Mouse (Mus musculus): ENCODE data around the gene Ppp1r14a. TPM values are rescaled to one million over a fixed set of nuclear protein-coding genes. Genes with fewer than 3 reads are reported as not detected.
A peak's percentile ranks its signal among the peaks of the same experiment; 100 is the strongest.

Gene Ppp1r14a
- polyA plus RNA-seq, 1 experiment from 2014 or later: 18.0 TPM

DNA sequence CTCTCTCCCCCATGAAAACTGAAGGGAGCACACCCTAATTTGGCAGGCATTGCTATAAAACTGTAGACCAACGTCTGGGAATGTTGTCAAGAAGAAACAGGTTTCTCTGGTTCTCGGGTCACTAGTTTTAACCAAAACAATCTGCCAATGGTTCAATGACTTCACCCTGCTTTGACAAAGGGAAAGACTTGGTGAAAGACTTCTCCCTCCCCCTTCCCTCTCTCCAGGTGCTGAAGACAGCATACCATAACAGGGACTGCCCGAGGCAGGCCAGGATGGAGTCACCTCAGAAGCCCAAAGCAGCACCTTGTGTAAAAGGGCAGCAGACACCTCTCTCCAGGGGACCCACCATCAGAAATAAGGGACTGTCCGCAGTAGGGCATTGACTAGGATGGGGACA lies 22.2 kb upstream of the Ppp1r14a start:
- 53% methylated on average over 4 of the region's 4 CpGs for WGBS
- Histone ChIP-seq H3K4me2 (ENCODE audit: low read depth, low read length) (no peak overlapping the region), H3K9ac (replicated peaks; ENCODE audit: low read length) (no peak overlapping the region), H3K27me3 (ENCODE audit: control insufficient read depth, insufficient read depth, low read length) (no peaks in the 10 kb centered on the region), H3K9me3 (replicated peaks; ENCODE audit: control insufficient read depth, low read length) (no peaks in the 10 kb centered on the region), H3K4me3 (ENCODE audit: low read depth, low read length) (no peak overlapping the region), H3K27ac (replicated peaks; ENCODE audit: low read depth, low read length) (no peak overlapping the region), H3K4me1 (ENCODE audit: control insufficient read depth, insufficient read depth, low read length) (no peaks in the 10 kb centered on the region; the same call in 1 of the 2 replicates), H3K36me3 (replicated peaks; ENCODE audit: control insufficient read depth, insufficient read depth, low read depth, low read length) (no peaks in the 10 kb centered on the region)
- DNase-seq (ENCODE audit: low spot score) (peak; percentile 53), ATAC-seq (replicated peaks; ENCODE audit: insufficient number of reproducible peaks, low FRiP score, low TSS enrichment, low read depth) (no peak)

DNA sequence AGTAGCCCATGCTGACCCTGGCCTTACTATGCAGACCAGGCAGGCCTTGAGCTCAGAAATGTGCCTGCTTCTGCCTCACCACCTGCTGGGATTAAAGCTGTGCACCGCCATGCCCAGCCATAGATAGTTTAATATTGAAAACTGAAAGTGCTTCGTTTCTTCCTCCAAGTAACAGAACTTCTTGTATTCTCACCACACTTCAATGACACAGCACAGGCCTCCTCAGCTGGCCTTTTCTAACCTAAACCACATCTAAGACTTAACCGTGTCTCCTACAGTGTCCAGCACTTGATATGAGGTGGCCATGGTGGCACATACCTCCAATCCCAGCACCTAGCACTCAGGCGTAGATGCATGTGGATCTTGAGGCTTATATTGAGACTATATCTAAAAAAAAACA lies 18.7 kb upstream of the Ppp1r14a start:
- Histone ChIP-seq H3K9ac (replicated peaks; ENCODE audit: low read length) (no peak overlapping the region), H3K4me3 (ENCODE audit: low read depth, low read length) (no peak overlapping the region), H3K4me2 (ENCODE audit: low read depth, low read length) (no peak overlapping the region), H3K9me3 (replicated peaks; ENCODE audit: control insufficient read depth, low read length) (no peaks in the 10 kb centered on the region), H3K27me3 (ENCODE audit: control insufficient read depth, insufficient read depth, low read length) (no peaks in the 10 kb centered on the region), H3K4me1 (ENCODE audit: control insufficient read depth, insufficient read depth, low read length) (no peaks in the 10 kb centered on the region; the same call in 1 of the 2 replicates), H3K36me3 (replicated peaks; ENCODE audit: control insufficient read depth, insufficient read depth, low read depth, low read length) (no peaks in the 10 kb centered on the region), H3K27ac (replicated peaks; ENCODE audit: low read depth, low read length) (no peak overlapping the region)
- ATAC-seq (replicated peaks; ENCODE audit: insufficient number of reproducible peaks, low FRiP score, low TSS enrichment, low read depth) (no peak), DNase-seq (ENCODE audit: low spot score) (no peak)
- 85% methylated on average over 4 of the region's 4 CpGs for WGBS

DNA sequence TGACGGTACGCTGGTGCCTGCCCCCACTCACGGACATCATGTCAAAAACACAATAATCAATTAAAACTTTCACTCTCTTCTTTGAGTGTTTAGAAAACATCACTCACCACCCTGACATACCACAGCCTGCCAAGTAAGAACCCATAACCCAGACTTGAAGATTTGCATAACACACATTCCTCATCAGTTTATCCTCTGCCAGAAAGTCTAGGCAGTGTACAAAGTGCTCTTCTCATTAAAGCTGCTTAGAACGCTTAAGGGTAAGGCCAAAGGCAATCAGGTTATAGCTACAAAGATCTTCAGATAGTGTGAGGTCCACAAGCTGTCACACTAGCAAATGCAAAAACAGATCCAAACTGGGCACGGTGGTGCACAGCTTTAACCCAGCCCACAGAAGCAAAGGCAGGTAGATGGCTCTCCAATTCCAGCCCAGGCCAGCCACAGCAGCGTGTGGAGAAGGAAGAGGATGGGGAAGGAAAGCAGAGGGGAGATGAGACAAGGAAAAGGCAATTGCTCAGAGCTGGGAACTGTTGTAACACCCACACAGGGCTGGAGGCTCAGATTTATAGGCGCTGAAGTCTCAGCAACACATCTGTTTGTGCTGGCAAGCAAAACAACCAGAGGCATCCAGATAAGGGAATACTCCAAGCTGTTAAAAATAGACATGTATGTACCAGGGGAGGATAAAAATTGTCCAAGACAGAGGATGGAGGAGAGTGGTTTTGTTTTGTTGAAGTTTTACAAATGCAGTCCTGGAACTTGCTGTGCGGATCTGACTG lies 17.2 kb upstream of the Ppp1r14a start:
- Histone ChIP-seq H3K9ac (replicated peaks; ENCODE audit: low read length) (no peak overlapping the region), H3K9me3 (replicated peaks; ENCODE audit: control insufficient read depth, low read length) (no peaks in the 10 kb centered on the region), H3K4me3 (ENCODE audit: low read depth, low read length) (no peak overlapping the region), H3K4me1 (ENCODE audit: control insufficient read depth, insufficient read depth, low read length) (no peaks in the 10 kb centered on the region), H3K4me2 (ENCODE audit: low read depth, low read length) (no peak overlapping the region), H3K27ac (replicated peaks; ENCODE audit: low read depth, low read length) (no peak overlapping the region), H3K27me3 (ENCODE audit: control insufficient read depth, insufficient read depth, low read length) (no peaks in the 10 kb centered on the region), H3K36me3 (replicated peaks; ENCODE audit: control insufficient read depth, insufficient read depth, low read depth, low read length) (no peaks in the 10 kb centered on the region)
- WGBS: 75% methylated on average over 8 of the region's 8 CpGs
- ATAC-seq (replicated peaks; ENCODE audit: insufficient number of reproducible peaks, low FRiP score, low TSS enrichment, low read depth) (no peak), DNase-seq (ENCODE audit: low spot score) (no peak)

DNA sequence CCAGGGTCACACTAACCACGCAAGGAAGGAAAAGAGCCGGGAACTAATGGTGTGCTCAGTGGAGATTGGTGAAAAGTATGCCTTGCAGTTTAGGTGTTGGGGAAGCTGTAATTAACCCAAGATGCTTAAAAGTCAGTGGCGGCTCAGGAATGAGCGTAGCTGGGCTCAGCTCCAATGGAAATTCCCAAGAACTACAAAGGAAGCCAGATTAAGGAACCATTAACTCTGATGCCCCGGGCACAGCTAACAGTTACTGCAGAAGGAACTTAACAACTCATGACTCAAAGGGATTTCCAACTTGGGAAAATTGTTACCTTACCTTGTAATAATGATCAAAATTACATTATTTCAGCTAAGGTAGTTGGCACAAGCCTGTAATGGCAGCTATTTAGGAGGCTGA lies 12.4 kb upstream of the Ppp1r14a start:
- Histone ChIP-seq H3K9me3 (replicated peaks; ENCODE audit: control insufficient read depth, low read length) (no peaks in the 10 kb centered on the region), H3K9ac (replicated peaks; ENCODE audit: low read length) (no peak overlapping the region), H3K4me1 (ENCODE audit: control insufficient read depth, insufficient read depth, low read length) (no peaks in the 10 kb centered on the region; the same call in 1 of the 2 replicates), H3K4me2 (ENCODE audit: low read depth, low read length) (no peak overlapping the region), H3K27me3 (ENCODE audit: control insufficient read depth, insufficient read depth, low read length) (peaks cover 11% of the 10 kb centered on the region), H3K4me3 (ENCODE audit: low read depth, low read length) (no peak overlapping the region), H3K27ac (replicated peaks; ENCODE audit: low read depth, low read length) (no peak overlapping the region), H3K36me3 (replicated peaks; ENCODE audit: control insufficient read depth, insufficient read depth, low read depth, low read length) (no peaks in the 10 kb centered on the region)
- DNase-seq (ENCODE audit: low spot score) (no peak), ATAC-seq (replicated peaks; ENCODE audit: insufficient number of reproducible peaks, low FRiP score, low TSS enrichment, low read depth) (no peak)
- 67% methylated on average over 5 of the region's 5 CpGs for WGBS

DNA sequence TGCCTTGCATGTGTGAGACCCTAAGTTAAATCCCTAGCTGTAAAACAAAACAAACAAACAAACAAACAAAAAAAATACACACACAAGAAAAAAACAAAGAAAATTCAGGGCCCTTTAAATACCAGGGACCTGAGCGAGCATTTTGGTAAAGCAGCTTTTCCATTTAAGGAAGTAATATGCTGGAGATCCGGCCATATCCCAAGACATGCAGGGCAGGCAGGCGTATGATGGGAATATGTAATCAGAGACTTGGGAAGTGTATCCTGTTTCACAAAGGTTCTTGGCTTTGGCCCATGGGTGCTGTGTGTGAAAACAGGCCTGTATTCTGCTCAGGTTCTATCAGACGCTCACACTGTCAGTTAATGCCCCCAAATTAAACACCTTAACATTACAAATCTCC lies 11.6 kb upstream of the Ppp1r14a start:
- Histone ChIP-seq H3K9me3 (replicated peaks; ENCODE audit: control insufficient read depth, low read length) (no peaks in the 10 kb centered on the region), H3K27ac (replicated peaks; ENCODE audit: low read depth, low read length) (no peak overlapping the region), H3K4me1 (ENCODE audit: control insufficient read depth, insufficient read depth, low read length) (no peaks in the 10 kb centered on the region; the same call in 1 of the 2 replicates), H3K4me2 (ENCODE audit: low read depth, low read length) (no peak overlapping the region), H3K9ac (replicated peaks; ENCODE audit: low read length) (no peak overlapping the region), H3K27me3 (ENCODE audit: control insufficient read depth, insufficient read depth, low read length) (peaks cover 16% of the 10 kb centered on the region), H3K36me3 (replicated peaks; ENCODE audit: control insufficient read depth, insufficient read depth, low read depth, low read length) (no peaks in the 10 kb centered on the region), H3K4me3 (ENCODE audit: low read depth, low read length) (no peak overlapping the region)
- ATAC-seq (replicated peaks; ENCODE audit: insufficient number of reproducible peaks, low FRiP score, low TSS enrichment, low read depth) (no peak), DNase-seq (ENCODE audit: low spot score) (no peak)
- WGBS: 78% methylated on average over 4 of the region's 4 CpGs

DNA sequence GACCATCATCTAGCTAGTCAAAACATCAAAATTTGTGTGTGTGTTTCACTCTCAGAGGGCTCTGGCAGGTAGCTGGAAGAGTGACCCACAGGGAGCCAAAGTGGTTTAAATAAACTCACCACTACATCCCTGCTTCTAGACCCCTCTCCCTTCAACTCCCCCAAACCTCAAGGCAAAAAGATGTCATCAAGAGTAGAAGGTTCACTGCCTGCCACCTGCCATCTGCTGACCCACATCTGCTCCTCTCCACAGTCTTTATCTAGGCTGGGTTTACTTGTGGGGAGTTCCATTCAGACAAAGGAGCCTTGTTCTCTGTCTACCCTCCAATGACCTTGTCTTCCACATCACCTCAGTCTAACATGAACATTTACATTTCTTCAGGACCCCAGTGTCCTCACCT lies 9.8 kb upstream of the Ppp1r14a start:
- Histone ChIP-seq H3K27ac (replicated peaks; ENCODE audit: low read depth, low read length) (no peak overlapping the region), H3K4me2 (ENCODE audit: low read depth, low read length) (no peak overlapping the region), H3K4me3 (ENCODE audit: low read depth, low read length) (no peak overlapping the region), H3K27me3 (ENCODE audit: control insufficient read depth, insufficient read depth, low read length) (peaks cover 18% of the 10 kb centered on the region), H3K9ac (replicated peaks; ENCODE audit: low read length) (no peak overlapping the region), H3K4me1 (ENCODE audit: control insufficient read depth, insufficient read depth, low read length) (no peaks in the 10 kb centered on the region; the same call in 1 of the 2 replicates), H3K36me3 (replicated peaks; ENCODE audit: control insufficient read depth, insufficient read depth, low read depth, low read length) (no peaks in the 10 kb centered on the region), H3K9me3 (replicated peaks; ENCODE audit: control insufficient read depth, low read length) (no peaks in the 10 kb centered on the region)
- no peak for ATAC-seq (replicated peaks; ENCODE audit: insufficient number of reproducible peaks, low FRiP score, low TSS enrichment, low read depth)
- no peak for DNase-seq (ENCODE audit: low spot score)

DNA sequence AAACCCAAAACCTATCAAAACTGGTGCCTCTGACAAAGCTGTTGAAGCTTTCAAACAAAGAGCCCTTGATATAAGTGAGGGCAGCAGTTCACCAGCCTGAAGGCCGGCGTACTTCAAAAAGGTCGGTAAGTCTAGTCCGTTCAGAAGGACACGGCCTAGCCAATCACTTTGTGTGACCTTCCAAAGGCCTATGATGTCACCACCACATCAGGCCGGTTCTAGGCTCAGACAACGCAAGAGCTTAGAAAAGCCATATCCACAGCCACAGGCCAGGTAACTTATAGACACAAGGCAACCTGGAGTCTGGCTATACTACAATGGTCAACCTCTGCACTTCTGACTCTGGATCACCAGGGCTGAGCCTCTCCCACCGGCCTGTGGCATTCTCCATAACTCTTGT lies 9.2 kb upstream of the Ppp1r14a start:
- ATAC-seq (replicated peaks; ENCODE audit: insufficient number of reproducible peaks, low FRiP score, low TSS enrichment, low read depth) (no peak), DNase-seq (ENCODE audit: low spot score) (no peak)
- Histone ChIP-seq H3K4me2 (ENCODE audit: low read depth, low read length) (no peak overlapping the region; the same call in 1 of the 2 replicates), H3K9me3 (replicated peaks; ENCODE audit: control insufficient read depth, low read length) (no peaks in the 10 kb centered on the region), H3K9ac (replicated peaks; ENCODE audit: low read length) (no peak overlapping the region), H3K4me3 (ENCODE audit: low read depth, low read length) (no peak overlapping the region), H3K27ac (replicated peaks; ENCODE audit: low read depth, low read length) (no peak overlapping the region), H3K27me3 (ENCODE audit: control insufficient read depth, insufficient read depth, low read length) (peaks cover 18% of the 10 kb centered on the region), H3K4me1 (ENCODE audit: control insufficient read depth, insufficient read depth, low read length) (no peaks in the 10 kb centered on the region; the same call in 1 of the 2 replicates), H3K36me3 (replicated peaks; ENCODE audit: control insufficient read depth, insufficient read depth, low read depth, low read length) (no peaks in the 10 kb centered on the region)
- 62% methylated on average over 8 of the region's 8 CpGs for WGBS

DNA sequence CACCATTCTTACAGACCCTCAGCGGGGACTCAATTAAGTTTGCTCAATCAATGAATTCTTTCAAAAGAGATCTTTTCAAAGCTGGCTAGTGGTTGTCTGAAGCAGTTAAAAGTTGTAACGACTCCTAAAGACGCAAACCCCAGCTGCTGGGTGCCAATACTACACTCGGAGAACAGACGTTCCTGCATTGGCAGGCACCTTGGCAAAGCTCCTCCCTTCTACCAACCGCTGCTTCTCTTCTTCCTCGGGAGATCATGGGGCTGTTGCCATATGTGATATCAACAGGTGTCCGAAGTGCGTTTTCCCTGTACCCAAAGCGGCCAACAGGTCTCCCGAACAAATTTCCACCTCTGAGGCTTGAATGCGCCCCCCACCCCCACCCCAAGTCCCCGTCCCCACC lies 8.3 kb upstream of the Ppp1r14a start:
- Histone ChIP-seq H3K4me2 (ENCODE audit: low read depth, low read length) (peak overlapping the region; percentile 98), H3K9ac (replicated peaks; ENCODE audit: low read length) (peak overlapping the region; percentile 70), H3K9me3 (replicated peaks; ENCODE audit: control insufficient read depth, low read length) (no peaks in the 10 kb centered on the region), H3K4me3 (ENCODE audit: low read depth, low read length) (peak overlapping the region; percentile 55), H3K4me1 (ENCODE audit: control insufficient read depth, insufficient read depth, low read length) (no peaks in the 10 kb centered on the region; the same call in 1 of the 2 replicates), H3K36me3 (replicated peaks; ENCODE audit: control insufficient read depth, insufficient read depth, low read depth, low read length) (no peaks in the 10 kb centered on the region), H3K27ac (replicated peaks; ENCODE audit: low read depth, low read length) (no peak overlapping the region), H3K27me3 (ENCODE audit: control insufficient read depth, insufficient read depth, low read length) (peaks cover 18% of the 10 kb centered on the region)
- no peak for DNase-seq (ENCODE audit: low spot score)
- WGBS: 11% methylated on average over 13 of the region's 13 CpGs
- no peak for ATAC-seq (replicated peaks; ENCODE audit: insufficient number of reproducible peaks, low FRiP score, low TSS enrichment, low read depth)
